Mouse (Mus musculus): ENCODE measurements around the gene Cd1d1.

The Cd1d1 gene

DNA sequence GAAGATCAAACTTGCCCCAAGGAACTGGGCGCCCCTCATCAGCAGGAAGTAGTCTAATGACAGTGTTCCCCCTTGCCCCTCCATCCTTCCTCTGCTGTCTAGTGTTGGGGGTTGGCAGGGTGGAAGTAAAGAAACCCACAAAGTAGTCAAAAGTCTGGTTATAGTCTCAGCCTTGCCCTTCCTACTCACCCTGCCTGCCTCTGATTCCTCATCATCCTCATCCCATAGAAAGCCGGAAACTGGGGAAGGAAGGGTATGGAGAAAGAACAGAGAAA, 37.9 kb downstream of the Cd1d1 start:
- in situ Hi-C loops (cut with MboI, MseI), result no loop called here

DNA sequence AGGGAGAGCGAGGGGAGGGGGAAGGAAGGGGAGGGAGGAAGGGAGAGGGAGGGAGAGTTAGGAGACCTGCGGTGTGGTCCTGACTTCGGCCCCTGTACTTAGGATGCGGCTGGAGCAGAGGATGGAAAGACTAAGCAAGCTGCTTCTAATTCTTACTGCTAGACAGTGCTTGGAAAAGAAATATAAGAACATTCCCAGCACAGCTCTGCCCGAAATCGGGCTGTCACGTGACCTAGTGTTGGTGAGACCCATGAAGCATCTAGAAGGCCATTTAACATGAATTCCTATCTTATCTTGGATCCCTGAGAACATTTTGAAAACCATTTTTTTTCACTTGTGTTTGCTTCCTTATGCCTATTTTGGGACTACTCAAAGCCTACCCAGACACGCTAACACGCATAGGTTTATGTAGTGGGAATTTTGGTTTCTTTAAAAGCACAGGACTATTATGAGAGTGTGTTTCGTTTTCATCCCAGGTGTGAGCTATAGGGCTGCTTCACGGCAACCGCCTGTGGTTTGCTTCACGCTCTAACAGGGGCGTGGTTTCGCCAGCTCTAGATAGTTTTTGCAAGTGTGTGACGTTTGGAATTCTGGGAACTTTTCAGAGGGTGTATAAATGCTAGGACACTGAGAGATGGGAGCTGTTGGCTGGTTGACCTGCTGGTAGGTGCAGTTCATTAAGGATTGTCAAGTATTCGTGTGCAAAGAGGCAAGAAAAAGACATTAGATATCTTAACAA, 38.4 kb downstream of the Cd1d1 start:
- in situ Hi-C loops (cut with MboI, MseI), result no loop called here

DNA sequence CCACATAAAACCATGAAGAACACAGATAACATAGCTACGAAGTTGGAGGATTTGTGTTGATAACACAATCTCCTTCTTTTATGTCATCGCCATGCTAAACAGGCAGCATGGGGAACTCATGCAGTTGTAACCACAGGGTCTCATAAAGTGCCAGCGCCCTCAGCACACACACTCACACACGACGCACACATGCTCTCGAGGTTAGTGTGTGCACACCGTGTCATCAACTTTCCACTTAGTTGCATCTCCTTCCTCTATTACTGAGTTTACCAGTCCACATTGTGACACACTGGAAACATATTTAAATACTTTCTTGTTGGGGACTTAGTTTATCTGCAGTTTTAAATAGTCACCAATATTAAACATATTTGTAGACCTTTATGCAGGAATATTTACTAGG, 40.2 kb downstream of the Cd1d1 start:
- in situ Hi-C loops (cut with MboI, MseI), result no loop called here

DNA sequence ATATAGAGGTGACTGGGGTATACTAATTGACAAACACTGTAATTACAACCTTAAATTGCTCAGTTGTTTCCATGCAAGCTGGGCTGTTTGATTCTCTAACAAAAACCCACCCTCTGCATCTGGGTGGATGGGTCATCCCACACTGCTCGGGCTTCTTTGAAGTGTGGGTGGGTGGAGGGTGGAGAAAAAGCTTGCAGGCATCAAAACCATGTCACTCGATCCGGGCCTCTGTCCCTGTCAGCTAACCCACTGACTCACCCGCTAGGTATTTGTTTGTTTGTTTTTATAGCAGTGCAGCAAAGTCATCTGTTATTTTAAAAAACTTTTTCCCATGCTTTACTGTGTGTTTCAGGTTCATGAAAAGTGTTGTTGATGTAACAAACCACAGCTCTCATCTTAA, 43.9 kb downstream of the Cd1d1 start:
- in situ Hi-C loops (cut with MboI, MseI), result no loop called here

DNA sequence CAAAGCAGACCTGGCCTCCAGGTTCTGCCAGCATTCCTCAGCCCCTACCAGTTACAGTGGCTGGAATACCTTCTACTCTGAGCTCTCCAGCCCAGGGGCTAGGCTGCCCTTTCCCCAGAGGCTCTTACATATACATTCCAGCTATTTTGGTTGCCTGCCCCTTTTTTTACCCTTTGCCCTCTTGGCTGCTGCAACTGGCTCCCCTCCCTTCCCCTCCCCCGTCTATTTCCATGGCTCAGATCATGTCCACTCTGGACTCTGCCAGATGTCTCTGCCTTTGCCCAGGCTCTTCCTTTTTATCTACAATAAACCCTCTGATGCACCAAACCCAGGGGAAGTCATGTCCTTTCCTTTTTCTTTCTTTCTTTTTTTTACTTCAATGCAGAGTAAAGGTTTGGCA, 44.7 kb downstream of the Cd1d1 start:
- in situ Hi-C loops (cut with MboI, MseI), result no loop called here

DNA sequence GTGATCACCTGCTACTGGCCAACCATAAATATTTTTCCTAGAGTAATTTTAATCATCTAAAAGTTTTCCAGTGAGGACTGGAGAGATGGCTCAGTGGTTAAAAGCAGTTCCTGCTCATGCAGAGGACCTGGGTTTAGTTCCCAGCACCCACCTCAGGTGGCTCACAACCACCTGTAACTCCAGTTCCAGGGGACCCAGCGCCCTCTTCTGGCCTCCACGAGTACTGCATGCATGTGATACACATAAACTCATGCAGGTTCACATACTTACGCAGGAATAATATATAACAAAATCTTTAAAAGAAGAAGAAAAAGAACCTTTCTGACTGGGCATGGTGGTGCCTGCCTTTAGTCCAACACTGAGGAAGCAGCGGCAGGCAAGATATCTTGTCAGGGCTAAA, 45.4 kb downstream of the Cd1d1 start:
- in situ Hi-C loops (cut with MboI, MseI), result no loop called here

DNA sequence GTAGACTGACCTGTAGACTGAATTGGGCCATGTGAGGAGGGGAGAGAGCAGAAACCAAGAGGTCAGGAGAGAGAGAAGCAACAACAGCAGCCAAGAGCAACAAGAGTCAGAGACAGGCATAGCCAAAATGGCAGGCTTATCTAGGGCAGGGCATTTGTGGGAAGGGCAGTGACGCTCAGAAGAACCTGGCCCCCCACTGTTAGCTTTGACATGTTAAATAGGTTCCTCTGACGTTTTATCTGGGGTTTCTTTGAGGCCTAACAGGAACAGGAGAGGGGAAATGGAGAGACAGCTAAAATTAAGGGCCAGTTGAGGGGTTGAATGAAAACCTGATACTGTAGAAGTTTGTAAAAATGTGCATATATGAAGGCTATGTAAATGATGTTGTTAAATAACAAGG, 48.6 kb downstream of the Cd1d1 start:
- in situ Hi-C loops (cut with MboI, MseI), result no loop called here
